Mouse (Mus musculus): ENCODE measurements around the gene Trim46.

Trim46 gene

GRCm38 (mm10) chr3:89270051-89270755, 24.1 kb upstream of the Trim46 start, which contains the start of gene Slc50a1:
Gene Slc50a1, minus strand, starts transcription at chr3:89270570.
- DNase-seq: peak; percentile 91

- DNase-seq: no peak
Observed at GRCm38 (mm10) chr3:89268916-89269315, 22.8 kb upstream of the Trim46 start.

GRCm38 (mm10) chr3:89266439-89266893, 20.4 kb upstream of the Trim46 start:
- DNase-seq: peak; percentile 79 to 82

- peak; percentile 45 to 59 for DNase-seq
Observed at GRCm38 (mm10) chr3:89262417-89262816, 16.3 kb upstream of the Trim46 start.

- no peak for DNase-seq
Observed at GRCm38 (mm10) chr3:89260211-89260610, 14.1 kb upstream of the Trim46 start.

GRCm38 (mm10) chr3:89259076-89259475, 13.0 kb upstream of the Trim46 start, which contains the start of gene Dpm3:
Gene Dpm3, plus strand, starts transcription at chr3:89259358.
- DNase-seq: no peak

GRCm38 (mm10) chr3:89256177-89256576, 10.1 kb upstream of the Trim46 start:
- DNase-seq: no peak

GRCm38 (mm10) chr3:89254994-89255393, 8.9 kb upstream of the Trim46 start:
- no peak for DNase-seq

- DNase-seq: peak; percentile 82 to 88
Observed at GRCm38 (mm10) chr3:89251365-89251895, 5.3 kb upstream of the Trim46 start.

GRCm38 (mm10) chr3:89250435-89251040, 4.4 kb upstream of the Trim46 start:
- DNase-seq: peak; percentile 81

- no peak for DNase-seq
Observed at GRCm38 (mm10) chr3:89247466-89247865, 1.4 kb upstream of the Trim46 start.

GRCm38 (mm10) chr3:89245688-89246171, 379 bp downstream of the Trim46 start, which contains the start of gene Krtcap2:
Gene Krtcap2, plus strand, starts transcription at chr3:89245966.
- DNase-seq: no peak

GRCm38 (mm10) chr3:89244982-89245687, 974 bp downstream of the Trim46 start:
- DNase-seq: no peak

GRCm38 (mm10) chr3:89244158-89244981, 1.7 kb downstream of the Trim46 start:
- peak; percentile 60 to 61 for DNase-seq

- DNase-seq: peak; percentile 83
Observed at GRCm38 (mm10) chr3:89243609-89244008, 2.5 kb downstream of the Trim46 start.

- peak in 1 of 2 experiments; percentile 85 for DNase-seq
Observed at GRCm38 (mm10) chr3:89242331-89242895, 3.7 kb downstream of the Trim46 start.

- no peak for DNase-seq
Observed at GRCm38 (mm10) chr3:89238494-89238893, 7.6 kb downstream of the Trim46 start.

GRCm38 (mm10) chr3:89237682-89238081, 8.4 kb downstream of the Trim46 start:
- no peak for DNase-seq

GRCm38 (mm10) chr3:89236516-89236915, 9.6 kb downstream of the Trim46 start:
- DNase-seq: peak in 1 of 2 experiments; percentile 18

GRCm38 (mm10) chr3:89233562-89234110, 12.5 kb downstream of the Trim46 start:
- DNase-seq: peak; percentile 76 to 85

- DNase-seq: peak; percentile 62 to 73
Observed at GRCm38 (mm10) chr3:89232614-89233013, 13.5 kb downstream of the Trim46 start.
